16 mouse cellular contexts compared by ENCODE assay signal in genomic region chr7:135144731-135145130, GRCm38 (mm10).
DNase-seq lines count a peak whose midpoint lies in the region; TF ChIP-seq lines count a peak whose summit lies in the region.
"Had no signal": no experiment of that assay in that cellular context is flagged by ENCODE, and none has a peak within 500 bp of the region (broad histone marks: within the 10 kb centered on the region; RNA-seq: fewer than 3 reads in every experiment).

No protein-coding gene starts in this region.

- TF ChIP-seq POLR2A in brain, embryonic 14.5 days (IDR thresholded peaks at IDR 0.05; ENCODE audit: borderline replicate concordance, extremely low read depth, insufficient read depth, insufficient read length, poor library complexity, severe bottlenecking) = no peak

- peak; percentile 55 to 63 for DNase-seq in cerebellum, postnatal 10 days
- DNase-seq in cerebellum, postnatal 36 days = no peak
- DNase-seq in cerebellum, postnatal 14 days = peak; percentile 30 to 40
- no peak for DNase-seq in cerebellum, adult 9-11 months
- DNase-seq in brain, embryonic 14.5 days (ENCODE audit: low read depth) = peak; percentile 31
- DNase-seq in right cerebral cortex, postnatal 10 days (ENCODE audit: low spot score in 2 of 2) = no peak
- DNase-seq: adrenal gland, adult 2 months; adrenal gland, adult 8-10 months; adrenal gland, postnatal 10 days; adrenal gland, postnatal 14 days; adrenal gland, postnatal 25 days; adrenal gland, postnatal 36 days; B cell, adult 2 months; cerebellum, adult 11 months; cerebellum, adult 11-12 months; cerebellum, adult 18-20 months had no signal

- TF ChIP-seq CTCF in brain, embryonic 14.5 days (IDR thresholded peaks at IDR 0.05; ENCODE audit: borderline replicate concordance, extremely low read depth, insufficient read depth, insufficient read length) = no peak

Comparison
In these comparisons a context has a peak if more than half of its experiments do, and no peak if none do; other contexts are left out.
1. DNase-seq: peak in cerebellum, postnatal 10 days (2 of 2), cerebellum, postnatal 14 days (2 of 2) and brain, embryonic 14.5 days (single experiment); none in cerebellum, postnatal 36 days (0 of 2), cerebellum, adult 9-11 months (single experiment) and right cerebral cortex, postnatal 10 days (0 of 2).